Mouse (Mus musculus) heart, embryonic 14.5 days (tissue): Measurements from ENCODE around the gene Tmem101. TPM values are rescaled to one million over a fixed set of nuclear protein-coding genes. Genes with fewer than 3 reads are reported as not detected.

Experiments
- ATAC-seq: fragments of 200-750 bp; cut with Nextera tagmentation; 2 replicates; pipeline ENCODE4 v1.8.0; 2017; ENCODE audit warnings: low read depth, moderate TSS enrichment; ENCODE audit not compliant: insufficient number of reproducible peaks, insufficient read depth, low FRiP score
- H3K27ac ChIP-seq, 2 experiments: fragments of 200-500 bp in 1 of 2; fragments of 300-500 bp in 1 of 2; sonication (generic) in 1 of 2; replicated peaks in 1 of 2; 2 replicates each; pipeline ENCODE4 v1.5.1; 2012 to 2014; ENCODE audit warnings: low read depth in 2 of 2, low read length in 2 of 2, control low read depth in 1 of 2, mild to moderate bottlenecking in 1 of 2, mixed read lengths in 1 of 2; ENCODE audit not compliant: control insufficient read depth in 1 of 2, insufficient read depth in 1 of 2
- H3K27me3 ChIP-seq: fragments of 300-500 bp; sonication (generic); 2 replicates; pipeline ENCODE4 v1.6.1; 2014; ENCODE audit warnings: mild to moderate bottlenecking, low read length, control low read depth; ENCODE audit not compliant: control insufficient read depth, insufficient read depth
- H3K36me3 ChIP-seq: fragments of 300-500 bp; sonication (generic); 2 replicates; pipeline ENCODE4 v1.6.1; 2014; ENCODE audit warnings: mild to moderate bottlenecking, control low read depth, low read length, mixed read lengths; ENCODE audit not compliant: control insufficient read depth, insufficient read depth
- H3K4me1 ChIP-seq, 2 experiments: fragments of 200-500 bp in 1 of 2; fragments of 300-500 bp in 1 of 2; sonication (generic) in 1 of 2; 2 replicates each; pipeline ENCODE4 v1.6.1; 2012 to 2014; ENCODE audit warnings: low read length in 2 of 2, control low read depth in 1 of 2, mixed read lengths in 1 of 2; ENCODE audit not compliant: control insufficient read depth in 2 of 2, insufficient read depth in 2 of 2
- H3K4me2 ChIP-seq: fragments of 300-500 bp; sonication (generic); 2 replicates; pipeline ENCODE4 v1.6.1; 2014; ENCODE audit warnings: mild to moderate bottlenecking, low read length
- H3K4me3 ChIP-seq, 2 experiments: fragments of 200-500 bp in 1 of 2; fragments of 300-500 bp in 1 of 2; sonication (generic) in 1 of 2; 2 replicates each; pipeline ENCODE4 v1.5.1; 2012 to 2014; ENCODE audit warnings: low read length in 2 of 2, mild to moderate bottlenecking in 2 of 2, control low read depth in 1 of 2, low read depth in 1 of 2, moderate library complexity in 1 of 2; ENCODE audit not compliant: control insufficient read depth in 1 of 2, insufficient read depth in 1 of 2
- H3K9ac ChIP-seq: fragments of 300-500 bp; sonication (generic); 2 replicates; pipeline ENCODE4 v1.6.1; 2014; ENCODE audit warnings: mild to moderate bottlenecking, low read length
- H3K9me3 ChIP-seq: fragments of 300-500 bp; sonication (generic); 2 replicates; pipeline ENCODE4 v1.6.1; 2016; ENCODE audit warnings: low read length, control low read depth; ENCODE audit not compliant: control insufficient read depth
- WGBS: fragments of 180-500 bp; shearing (Covaris S2); extraction: QIAGEN DNeasy Blood & Tissue Kit; methylation state at CpG from one replicate; pipeline ENCODE4 v1.1.7; 2014; 5-methylcytosine and 5-hydroxymethylcytosine counted together
- polyA plus RNA-seq: library from polyadenylated mRNA; unstranded; fragments of >200 nt; fragmentation: Nextera tagmentation; extraction: Ambion mirVana; gene quantifications from 2 replicates; pipeline ENCODE4 v1.2.1, GENCODE M21; 2014

The Tmem101 gene
- polyA plus RNA-seq, 1 experiment from 2014 or later: 34.1 TPM

DNA sequence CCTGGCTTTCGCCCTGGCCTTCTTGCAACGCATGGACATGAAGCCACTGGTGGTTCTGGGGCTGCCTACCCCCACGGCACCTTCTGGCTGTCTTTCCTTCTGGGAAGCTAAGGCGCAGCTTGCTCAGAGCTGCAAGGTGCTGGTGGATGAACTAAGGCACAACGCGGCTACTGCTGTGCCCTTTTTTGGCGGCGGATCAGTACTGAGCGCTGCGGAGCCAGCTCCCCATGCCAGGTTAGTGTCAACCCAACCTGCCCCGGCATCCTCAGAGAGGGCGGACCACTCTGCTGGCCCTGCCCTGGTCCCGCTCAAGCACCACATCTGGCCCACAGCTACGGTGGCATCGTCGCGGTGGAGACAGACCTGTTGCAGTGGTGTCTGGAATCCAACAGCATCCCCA, 9.7 kb downstream of the Tmem101 start:
- Histone ChIP-seq H3K36me3 (no peaks in the 10 kb centered on the region), H3K9ac (no peak overlapping the region), H3K27me3 (peaks cover 54% of the 10 kb centered on the region), H3K27ac (no peak overlapping the region), H3K9me3 (no peaks in the 10 kb centered on the region), H3K4me1 (peaks cover 8 to 24% of the 10 kb centered on the region in 2 experiments; a peak in 3 of 4 replicates), H3K4me2 (peak overlapping the region; percentile 71), H3K4me3 (peak overlapping the region in 1 of 2 experiments; percentile 41; a peak in 1 of 4 replicates)
- 10% methylated on average over 17 of the region's 17 CpGs for WGBS
- no peak for ATAC-seq

GRCm38 (mm10) chr11:102146005-102146404, 10.2 kb downstream of the Tmem101 start:
- no peak overlapping the region for H3K27ac ChIP-seq
- 4% methylated on average over 16 of the region's 16 CpGs for WGBS
- ATAC-seq: no peak
- no peaks in the 10 kb centered on the region for H3K9me3 ChIP-seq
- H3K36me3 ChIP-seq: no peaks in the 10 kb centered on the region
- H3K4me1 ChIP-seq: peaks cover 8 to 24% of the 10 kb centered on the region in 2 experiments; a peak in 3 of 4 replicates
- peak overlapping the region; percentile 71 for H3K4me2 ChIP-seq
- H3K4me3 ChIP-seq: peak overlapping the region; percentile 38 to 41
- H3K27me3 ChIP-seq: peaks cover 54% of the 10 kb centered on the region
- H3K9ac ChIP-seq: peak overlapping the region; percentile 58

- Histone ChIP-seq H3K4me3 (peak within 1 kb of the TSS; percentile 38 to 41), H3K27ac (no peak within 1 kb of the TSS), H3K4me1 (peaks cover 8 to 24% of the 10 kb centered on the region in 2 experiments; a peak in 3 of 4 replicates), H3K9ac (peak within 1 kb of the TSS; percentile 58), H3K36me3 (no peaks in the 10 kb centered on the region), H3K27me3 (peaks cover 54% of the 10 kb centered on the region), H3K9me3 (no peaks in the 10 kb centered on the region), H3K4me2 (peak within 1 kb of the TSS; percentile 71)
- 1% methylated on average over 50 of the region's 50 CpGs for WGBS
- ATAC-seq: no peak
These were observed 10.7 kb downstream of the Tmem101 start, which contains the start of gene Nags for GRCm38 (mm10) chr11:102145471-102146001. Nags (plus strand) TSS chr11:102145513.

DNA sequence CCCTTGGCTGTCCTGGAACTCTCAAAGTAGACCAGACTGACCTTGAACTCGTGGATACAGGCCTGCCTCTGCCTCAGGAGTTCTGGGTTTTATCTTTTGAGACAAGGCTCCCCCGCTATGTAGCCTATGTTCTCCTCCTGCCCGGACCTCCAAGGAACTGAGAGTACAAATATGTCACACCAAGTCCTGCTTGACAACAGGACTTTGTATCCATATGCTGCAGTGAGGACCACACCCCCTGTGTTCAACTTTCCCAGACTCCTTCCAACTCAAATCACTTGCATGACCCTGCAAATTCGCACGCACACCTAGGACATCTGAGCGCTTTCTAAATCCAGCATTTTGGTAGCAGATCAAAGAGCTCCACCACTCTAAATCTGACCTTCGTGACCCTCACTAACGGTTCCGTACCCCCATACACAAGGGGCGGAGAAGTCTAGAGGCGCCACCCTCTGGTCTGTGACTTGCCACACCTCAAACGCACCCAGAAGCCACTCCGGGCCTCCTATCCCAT, 11.2 kb downstream of the Tmem101 start:
- no peak for ATAC-seq
- 24% methylated on average over 13 of the region's 13 CpGs for WGBS
- peaks cover 54% of the 10 kb centered on the region for H3K27me3 ChIP-seq

DNA sequence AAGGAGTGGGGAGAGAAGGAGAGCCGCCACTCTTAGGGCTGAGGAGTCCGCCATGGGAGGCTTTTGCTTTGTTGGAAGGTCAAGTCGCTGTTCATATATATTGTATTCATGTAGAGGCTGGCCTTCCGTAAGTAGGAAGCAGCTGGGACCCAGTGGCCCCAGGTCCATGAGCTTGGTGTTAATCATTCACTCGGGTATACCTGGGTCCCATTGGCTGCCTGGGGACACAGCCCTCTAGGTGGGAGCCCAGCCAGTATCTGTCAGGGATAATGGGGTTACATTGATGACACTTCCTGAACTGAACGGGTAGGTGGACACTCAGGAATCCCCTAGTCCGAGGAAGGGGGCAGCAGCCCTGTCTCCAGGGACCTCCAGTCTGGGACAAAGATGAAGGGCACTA, 13.8 kb downstream of the Tmem101 start:
- Histone ChIP-seq H3K4me1 (peaks cover 5 to 25% of the 10 kb centered on the region in 2 experiments; a peak in 3 of 4 replicates), H3K9ac (no peak overlapping the region), H3K4me2 (no peak overlapping the region), H3K9me3 (no peaks in the 10 kb centered on the region), H3K27ac (no peak overlapping the region), H3K36me3 (no peaks in the 10 kb centered on the region), H3K27me3 (peaks cover 40% of the 10 kb centered on the region), H3K4me3 (no peak overlapping the region)
- 68% methylated on average over 7 of the region's 7 CpGs for WGBS
- ATAC-seq: no peak

More for the DNA sequence above, 11.2 kb downstream of the Tmem101 start:
- Histone ChIP-seq H3K36me3 (no peaks in the 10 kb centered on the region), H3K9me3 (no peaks in the 10 kb centered on the region), H3K9ac (peak overlapping the region; percentile 58), H3K4me3 (peak overlapping the region; percentile 38 to 41), H3K27ac (no peak overlapping the region), H3K4me2 (peak overlapping the region; percentile 71), H3K4me1 (peaks cover 8 to 24% of the 10 kb centered on the region in 2 experiments; a peak in 3 of 4 replicates)

- peaks cover 22% of the 10 kb centered on the region for H3K27me3 ChIP-seq
These were observed 15.7 kb downstream of the Tmem101 start for GRCm38 (mm10) chr11:102140508-102140907.

GRCm38 (mm10) chr11:102138447-102138740, 17.8 kb downstream of the Tmem101 start:
- peak overlapping the region; percentile 18 to 24 for H3K4me3 ChIP-seq
- no peaks in the 10 kb centered on the region for H3K9me3 ChIP-seq
- peaks cover 10% of the 10 kb centered on the region for H3K27me3 ChIP-seq
- H3K27ac ChIP-seq: no peak overlapping the region
- 1% methylated on average over 18 of the region's 18 CpGs for WGBS
- no peaks in the 10 kb centered on the region for H3K36me3 ChIP-seq
- no peak for ATAC-seq
- peak overlapping the region; percentile 60 for H3K4me2 ChIP-seq
- H3K9ac ChIP-seq: 0 out of 2 replicates have a peak overlapping the region, but pooled peaks have one; percentile 53
- H3K4me1 ChIP-seq: peaks cover 0 to 3% of the 10 kb centered on the region in 2 experiments; a peak in 1 of 4 replicates

More at GRCm38 (mm10) chr11:102140508-102140907, 15.7 kb downstream of the Tmem101 start:
- Histone ChIP-seq H3K27ac (no peak overlapping the region), H3K9me3 (no peaks in the 10 kb centered on the region), H3K36me3 (no peaks in the 10 kb centered on the region), H3K4me2 (no peak overlapping the region), H3K9ac (no peak overlapping the region), H3K4me3 (no peak overlapping the region), H3K4me1 (peaks cover 2 to 6% of the 10 kb centered on the region in 2 experiments; a peak in 3 of 4 replicates)
- no peak for ATAC-seq
- under 1% methylated on average over 5 of the region's 5 CpGs for WGBS
